Mouse (Mus musculus) olfactory bulb, adult 2 months (tissue): ENCODE results near the gene Ap1g2. TPM values are rescaled to one million over a fixed set of nuclear protein-coding genes. Genes with fewer than 3 reads are reported as not detected.

Source experiments
- H3K27ac ChIP-seq: fragments of 200-500 bp; 2 replicates; pipeline ENCODE4 v1.5.1; 2012; ENCODE audit warnings: low read depth, low read length; ENCODE audit not compliant: insufficient read depth
- H3K4me1 ChIP-seq: fragments of 200-500 bp; 2 replicates; pipeline ENCODE4 v1.6.1; 2012; ENCODE audit warnings: low read length; ENCODE audit not compliant: control insufficient read depth, insufficient read depth
- H3K4me3 ChIP-seq: fragments of 200-500 bp; 2 replicates; pipeline ENCODE4 v1.5.1; 2012; ENCODE audit warnings: mild to moderate bottlenecking, low read depth, low read length, moderate library complexity; ENCODE audit not compliant: insufficient read depth
- CTCF ChIP-seq: fragments of 200-500 bp; IDR thresholded peaks from 2 replicates; pipeline ENCODE4 v1.5.1; 2012; ENCODE audit warnings: low read depth, mild to moderate bottlenecking, low read length, moderate library complexity; ENCODE audit not compliant: insufficient read depth
- POLR2A ChIP-seq: fragments of 200-500 bp; IDR thresholded peaks from 2 replicates; pipeline ENCODE4 v1.6.1; 2012; ENCODE audit warnings: mild to moderate bottlenecking, low read depth, low read length, moderate library complexity; ENCODE audit not compliant: insufficient read depth
- WGBS: fragments of 180-500 bp; shearing (Covaris S2); methylation state at CpG from one replicate; pipeline ENCODE4 v1.1.7; 2018; 5-methylcytosine and 5-hydroxymethylcytosine counted together
- polyA plus RNA-seq: library from polyadenylated mRNA; stranded (reverse); fragments of >200 nt; gene quantifications from 2 replicates; pipeline ENCODE4 v1.2.4, GENCODE M21; 2012; ENCODE audit warnings: low replicate concordance; ENCODE audit not compliant: missing spikeins, insufficient read depth, insufficient read length

Ap1g2 gene
- polyA plus RNA-seq, 1 experiment = not detected

DNA sequence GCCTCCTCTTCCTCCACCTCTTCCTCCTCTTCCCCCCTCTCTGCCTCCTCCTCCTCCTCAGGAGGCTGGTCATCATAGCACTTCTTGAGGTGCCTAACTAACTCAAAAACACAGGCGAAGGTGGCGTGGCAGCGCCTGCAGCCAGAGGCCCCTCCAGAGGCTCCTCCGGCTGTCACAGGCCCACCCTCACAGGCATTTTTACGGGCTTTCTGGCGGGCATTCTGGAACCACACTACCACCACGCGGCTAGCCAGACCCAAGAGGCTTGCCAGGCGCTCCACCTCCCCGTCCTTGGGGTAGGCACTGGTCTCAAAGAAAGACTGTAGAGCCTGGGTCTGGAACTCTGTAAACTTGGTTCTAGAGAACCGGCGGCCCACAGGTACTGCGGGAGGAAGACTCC, 41.0 kb downstream of the Ap1g2 start:
- Histone ChIP-seq H3K4me1 (peaks cover 61% of the 10 kb centered on the region), H3K27ac (no peak overlapping the region), H3K4me3 (no peak overlapping the region)
- no peak for TF ChIP-seq CTCF
- no peak for TF ChIP-seq POLR2A
- 79% methylated on average over 13 of the region's 13 CpGs for WGBS

DNA sequence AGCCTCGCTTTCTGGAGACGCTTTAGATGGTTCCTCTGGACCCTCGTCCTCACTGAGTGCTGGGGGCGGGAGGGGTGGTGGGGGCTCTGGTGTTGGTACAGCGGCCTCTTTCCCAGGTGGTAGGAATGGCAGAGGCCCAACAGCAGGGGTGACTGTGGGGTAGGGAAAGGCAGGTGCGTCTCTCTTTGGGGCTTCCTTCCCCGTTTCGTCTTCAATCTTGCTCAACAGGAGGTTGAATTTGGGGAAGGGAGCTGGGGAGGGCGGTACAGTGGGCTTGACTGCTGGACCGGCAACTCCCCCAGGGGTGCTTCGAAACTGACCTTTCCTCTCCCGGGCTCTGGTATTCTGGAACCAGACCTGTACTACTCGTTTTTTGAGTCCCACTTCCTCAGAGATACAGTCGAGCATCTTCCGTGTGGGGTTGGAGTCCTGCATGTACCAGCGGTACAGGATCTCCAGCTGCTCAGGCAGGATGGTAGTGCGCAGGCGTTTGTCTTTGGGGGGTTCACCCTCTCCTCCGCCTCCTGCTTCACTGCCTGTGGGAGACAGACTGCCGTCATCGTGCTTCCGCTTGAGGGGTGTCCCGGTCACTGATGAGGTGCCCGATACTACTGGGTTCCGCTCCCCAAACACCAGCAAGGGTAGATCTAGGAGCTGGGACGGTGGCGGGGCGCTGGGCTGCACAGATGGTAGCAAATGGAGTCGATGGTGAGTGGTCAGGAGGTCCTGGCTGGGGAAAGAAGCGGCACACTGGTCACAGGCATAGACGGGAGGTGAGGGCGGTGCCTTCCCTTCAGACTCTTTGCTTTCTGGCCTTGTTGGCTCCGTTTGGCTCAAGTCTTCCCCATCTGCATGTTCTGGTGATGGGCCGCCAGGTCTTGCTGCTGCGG, 41.7 kb downstream of the Ap1g2 start:
- Histone ChIP-seq H3K27ac (no peak overlapping the region), H3K4me3 (no peak overlapping the region), H3K4me1 (peaks cover 60% of the 10 kb centered on the region)
- WGBS = 79% methylated on average over 35 of the region's 35 CpGs
- TF ChIP-seq CTCF = no peak
- no peak for TF ChIP-seq POLR2A

DNA sequence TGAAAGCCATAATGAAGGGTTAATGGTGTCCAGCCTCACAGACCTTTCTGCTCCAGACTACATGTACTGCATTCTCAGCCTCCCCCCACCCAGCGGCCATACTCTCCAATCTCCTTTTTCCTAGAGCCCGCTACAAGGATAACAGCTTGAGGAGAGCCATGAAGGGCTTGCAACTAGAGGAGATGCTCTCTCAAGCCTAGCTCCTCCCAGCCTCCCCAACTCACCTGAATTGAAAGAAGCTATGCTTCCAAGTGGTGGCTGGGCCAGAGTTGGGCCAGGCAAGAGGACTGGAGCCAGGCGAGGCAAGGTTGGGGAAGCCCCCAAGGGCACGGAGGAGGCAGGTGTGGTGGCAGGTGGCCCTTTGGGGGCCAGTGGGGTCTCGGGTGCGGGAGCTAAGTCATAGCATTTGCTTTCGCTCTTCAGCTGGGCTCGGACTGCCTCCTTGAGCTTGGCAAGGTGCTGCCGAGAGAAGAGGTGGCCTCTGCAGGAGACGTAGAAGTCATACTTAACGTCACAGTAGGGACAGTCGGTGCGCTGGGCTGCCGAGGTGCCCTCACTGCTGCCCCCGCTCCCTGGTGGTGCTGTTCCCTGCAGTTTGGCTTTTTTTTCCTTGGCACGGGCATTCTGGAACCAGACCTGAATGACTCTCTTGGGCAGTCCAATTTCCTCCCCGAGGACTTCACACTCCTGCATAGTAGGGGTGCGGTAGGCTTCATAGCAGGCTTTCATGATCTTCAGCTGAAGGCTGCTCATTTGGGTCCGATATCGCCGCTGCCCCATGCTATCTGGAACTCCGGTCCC, 42.6 kb downstream of the Ap1g2 start:
- Histone ChIP-seq H3K27ac (no peak overlapping the region), H3K4me1 (peaks cover 62% of the 10 kb centered on the region), H3K4me3 (no peak overlapping the region)
- 77% methylated on average over 22 of the region's 22 CpGs for WGBS
- TF ChIP-seq POLR2A (no peak), CTCF (no peak)

DNA sequence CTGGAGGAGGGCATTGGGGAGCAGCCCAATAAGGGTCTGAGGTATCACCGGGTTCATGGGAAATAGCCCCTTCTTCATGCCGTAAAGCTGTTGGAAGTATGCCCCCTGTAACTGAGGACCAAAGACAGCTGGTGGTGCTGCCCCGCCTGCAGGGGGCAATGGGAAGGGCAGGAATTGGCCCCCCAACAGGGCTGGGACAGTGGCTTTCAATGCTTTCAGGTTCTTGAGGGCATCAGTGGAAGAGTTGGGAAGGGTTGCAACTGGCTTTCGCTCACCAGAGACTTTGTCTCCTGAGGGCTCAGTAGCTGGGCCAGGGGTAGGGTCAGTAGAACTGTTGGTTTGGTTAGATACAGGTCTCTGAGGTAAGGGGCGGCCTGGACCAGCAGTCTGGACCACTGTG, 43.3 kb downstream of the Ap1g2 start:
- TF ChIP-seq CTCF = no peak
- no peak for TF ChIP-seq POLR2A
- Histone ChIP-seq H3K27ac (no peak overlapping the region), H3K4me1 (peaks cover 60% of the 10 kb centered on the region), H3K4me3 (no peak overlapping the region)
- WGBS = 83% methylated on average over 5 of the region's 5 CpGs

DNA sequence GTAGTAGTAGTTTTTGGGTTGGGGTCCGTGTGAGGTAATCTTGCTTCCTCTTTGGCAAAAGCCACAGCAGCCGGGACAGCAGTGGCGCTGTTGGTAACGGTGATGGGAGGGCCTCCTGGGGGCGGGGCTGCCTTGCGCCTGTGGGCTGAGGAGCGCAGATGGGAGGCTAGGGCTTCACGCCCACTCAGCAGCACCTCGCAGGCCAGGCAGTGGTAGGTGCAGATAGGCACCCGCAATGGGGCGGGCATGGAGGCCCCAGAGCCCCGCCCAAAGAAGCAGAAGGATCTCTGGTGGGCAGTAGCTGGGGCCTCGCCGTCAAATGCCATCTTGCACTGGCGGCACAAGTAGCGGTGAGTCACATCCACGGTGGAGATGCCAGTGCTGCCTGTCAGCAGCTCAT, 43.8 kb downstream of the Ap1g2 start:
- H3K27ac ChIP-seq = no peak overlapping the region
- H3K4me3 ChIP-seq = no peak overlapping the region
- peaks cover 60% of the 10 kb centered on the region for H3K4me1 ChIP-seq
- no peak for TF ChIP-seq CTCF
- TF ChIP-seq POLR2A = no peak
- 32% methylated on average over 17 of the region's 17 CpGs for WGBS

DNA sequence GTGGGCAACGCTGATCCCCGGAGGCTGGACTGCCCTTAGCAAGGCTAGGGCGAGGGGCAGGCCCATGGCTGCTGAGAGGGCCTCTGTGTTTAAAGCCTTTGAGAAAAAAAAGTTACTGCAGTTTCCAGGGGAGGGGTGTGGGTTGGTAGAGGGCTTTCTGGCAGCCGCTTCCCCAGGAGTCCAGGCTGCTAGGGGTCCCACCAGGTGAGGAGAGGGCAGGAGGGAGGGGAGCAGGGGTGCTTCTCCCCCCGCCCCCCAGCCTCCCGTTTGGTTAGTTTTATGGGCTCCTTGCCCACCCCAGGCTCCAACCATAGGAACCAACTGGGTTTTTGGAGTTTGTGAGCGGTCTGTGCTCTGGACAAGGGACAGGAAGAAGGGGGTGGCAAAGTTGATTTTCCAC, 44.5 kb downstream of the Ap1g2 start:
- WGBS = 53% methylated on average over 7 of the region's 7 CpGs
- H3K4me3 ChIP-seq = no peak overlapping the region
- TF ChIP-seq CTCF (no peak), POLR2A (no peak)
- H3K27ac ChIP-seq = no peak overlapping the region
- peaks cover 60% of the 10 kb centered on the region for H3K4me1 ChIP-seq

DNA sequence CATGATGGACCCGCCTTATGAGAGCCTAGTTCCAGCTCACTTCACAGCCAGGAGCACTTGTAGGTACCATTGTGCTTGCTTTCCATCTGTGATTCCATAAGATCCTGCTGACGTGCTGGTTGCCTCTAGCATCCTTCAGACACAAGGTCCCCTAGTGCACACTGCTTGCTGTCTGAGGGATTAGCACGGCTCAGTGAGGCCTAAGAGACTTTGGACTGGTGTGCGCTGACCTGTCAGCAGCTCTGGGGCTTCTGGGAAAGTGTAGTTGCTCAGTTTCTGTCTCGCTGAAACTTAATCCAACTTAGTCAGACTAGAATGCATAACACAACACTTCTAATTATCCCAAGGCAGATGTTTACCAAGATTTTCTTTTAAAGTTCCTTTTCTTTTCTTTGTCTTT, 46.5 kb downstream of the Ap1g2 start:
- no peak for TF ChIP-seq CTCF
- no peak for TF ChIP-seq POLR2A
- WGBS = 65% methylated on average over 5 of the region's 5 CpGs
- H3K4me1 ChIP-seq = peaks cover 52% of the 10 kb centered on the region
- no peak overlapping the region for H3K27ac ChIP-seq
- no peak overlapping the region for H3K4me3 ChIP-seq

DNA sequence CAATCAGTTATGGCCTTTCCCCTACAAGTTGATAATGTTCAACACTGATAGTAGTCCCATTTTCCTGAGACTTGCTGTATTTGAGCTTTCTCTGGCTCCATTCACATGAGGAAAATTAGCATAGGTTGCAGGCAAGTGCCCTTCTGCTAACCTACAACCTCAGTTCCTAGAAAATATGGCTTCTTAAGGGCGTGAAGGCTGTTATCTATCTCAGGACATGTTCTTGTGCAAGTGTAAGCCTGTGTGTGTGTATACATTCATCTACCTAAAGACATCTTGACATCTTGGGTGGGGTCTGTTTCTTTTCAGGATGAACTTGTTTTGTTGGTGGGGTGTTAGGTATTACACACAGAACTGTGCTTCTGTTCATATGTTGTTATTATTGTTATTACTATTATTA, 47.4 kb downstream of the Ap1g2 start:
- H3K4me1 ChIP-seq = peaks cover 52% of the 10 kb centered on the region
- TF ChIP-seq POLR2A (no peak), CTCF (no peak)
- H3K27ac ChIP-seq = no peak overlapping the region
- no peak overlapping the region for H3K4me3 ChIP-seq
- WGBS = 85% methylated on average over 1 of the region's 1 CpGs

DNA sequence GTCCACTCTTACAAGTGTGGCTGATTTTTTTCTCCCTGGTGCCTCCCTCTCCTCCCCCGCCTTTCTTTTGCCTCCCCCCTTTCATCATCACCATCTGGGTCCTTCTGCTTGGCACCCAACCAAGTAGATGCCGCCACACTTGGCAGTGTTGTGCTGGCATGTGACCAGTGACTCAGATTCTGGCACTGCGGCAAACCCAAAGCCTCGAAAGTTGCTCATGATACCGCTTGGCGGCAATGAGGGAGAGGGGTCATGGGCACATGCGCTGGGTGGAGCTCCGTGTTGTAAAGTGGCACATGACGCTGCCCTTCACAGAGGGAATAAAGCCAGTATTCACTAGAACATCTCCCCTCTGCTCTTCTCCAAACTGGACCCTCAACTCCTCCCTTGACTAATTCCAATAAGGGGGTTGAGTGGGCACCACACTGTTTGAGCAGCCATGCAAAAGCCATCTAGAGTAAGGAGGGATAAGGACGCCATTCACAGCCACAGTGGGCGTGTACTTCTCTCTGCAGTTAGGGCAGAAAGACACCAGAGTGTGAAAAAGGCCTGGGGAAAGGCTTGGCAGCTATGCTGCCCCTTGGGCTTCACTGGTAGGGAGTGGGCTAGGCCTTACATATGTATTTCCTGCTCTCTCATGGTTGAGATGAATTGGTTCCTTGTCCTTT, 51.1 kb downstream of the Ap1g2 start:
- WGBS = 14% methylated on average over 11 of the region's 11 CpGs
- H3K27ac ChIP-seq = peak overlapping the region; percentile 96
- no peak; the same call in 1 of the 2 replicates for TF ChIP-seq CTCF
- no peak for TF ChIP-seq POLR2A
- peaks cover 35% of the 10 kb centered on the region for H3K4me1 ChIP-seq
- peak overlapping the region; percentile 59 for H3K4me3 ChIP-seq
